Mouse (Mus musculus): ENCODE measurements around the gene Slc16a10. TPM values are rescaled to one million over a fixed set of nuclear protein-coding genes. Genes with fewer than 3 reads are reported as not detected.
A peak's percentile ranks its signal among the peaks of the same experiment; 100 is the strongest.
"Not testable (repeated sequence)": the region's sequence is repeated elsewhere in the genome, so short reads cannot be mapped to it uniquely, and the experiment has no call there.

The Slc16a10 gene
- total RNA-seq, 2 experiments from 2014 or later: 35.5 to 44.2 TPM

DNA sequence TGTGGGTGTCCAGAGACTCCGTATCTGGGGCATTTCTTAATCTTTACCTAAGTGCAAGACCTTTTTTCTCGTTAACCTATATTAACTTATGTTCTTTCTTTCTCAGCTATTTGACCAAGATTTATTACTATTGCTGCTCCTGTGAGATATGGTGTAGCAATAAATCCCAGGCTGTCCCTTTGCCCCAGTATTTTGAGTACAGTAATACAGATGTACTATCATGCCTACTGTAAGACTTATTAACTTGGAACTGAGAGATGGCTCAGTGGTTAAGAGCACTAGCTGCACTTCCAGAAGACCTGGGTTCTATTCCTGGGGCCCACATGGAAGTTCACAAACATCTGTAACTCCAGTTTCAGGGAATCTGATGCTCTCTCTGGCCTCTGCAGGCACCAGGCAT, 91.3 kb downstream of the Slc16a10 start:
- no peak for ATAC-seq (replicated peaks; ENCODE audit: low FRiP score, low TSS enrichment, poor library complexity, severe bottlenecking)

DNA sequence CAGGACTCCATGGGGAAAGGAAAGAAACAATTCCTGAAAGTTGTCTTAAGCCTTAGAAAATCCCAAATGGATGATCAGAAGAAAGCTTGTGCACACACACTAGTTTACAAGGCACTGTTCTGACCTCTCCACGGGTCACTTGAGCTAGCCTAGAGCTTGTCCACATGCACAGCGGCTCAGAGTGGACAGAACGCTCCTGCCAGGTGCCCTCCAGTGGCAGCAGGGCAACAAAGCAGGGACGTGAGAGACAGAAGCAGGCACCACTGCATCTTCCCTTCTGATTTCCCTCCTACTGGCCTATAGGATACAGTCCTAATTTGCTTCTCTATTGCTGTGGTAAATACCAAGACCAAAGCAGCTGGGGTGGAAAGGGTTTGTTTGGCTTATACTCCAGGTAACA, 100.7 kb downstream of the Slc16a10 start:
- no peak for ATAC-seq (replicated peaks; ENCODE audit: low FRiP score, low TSS enrichment, poor library complexity, severe bottlenecking)

DNA sequence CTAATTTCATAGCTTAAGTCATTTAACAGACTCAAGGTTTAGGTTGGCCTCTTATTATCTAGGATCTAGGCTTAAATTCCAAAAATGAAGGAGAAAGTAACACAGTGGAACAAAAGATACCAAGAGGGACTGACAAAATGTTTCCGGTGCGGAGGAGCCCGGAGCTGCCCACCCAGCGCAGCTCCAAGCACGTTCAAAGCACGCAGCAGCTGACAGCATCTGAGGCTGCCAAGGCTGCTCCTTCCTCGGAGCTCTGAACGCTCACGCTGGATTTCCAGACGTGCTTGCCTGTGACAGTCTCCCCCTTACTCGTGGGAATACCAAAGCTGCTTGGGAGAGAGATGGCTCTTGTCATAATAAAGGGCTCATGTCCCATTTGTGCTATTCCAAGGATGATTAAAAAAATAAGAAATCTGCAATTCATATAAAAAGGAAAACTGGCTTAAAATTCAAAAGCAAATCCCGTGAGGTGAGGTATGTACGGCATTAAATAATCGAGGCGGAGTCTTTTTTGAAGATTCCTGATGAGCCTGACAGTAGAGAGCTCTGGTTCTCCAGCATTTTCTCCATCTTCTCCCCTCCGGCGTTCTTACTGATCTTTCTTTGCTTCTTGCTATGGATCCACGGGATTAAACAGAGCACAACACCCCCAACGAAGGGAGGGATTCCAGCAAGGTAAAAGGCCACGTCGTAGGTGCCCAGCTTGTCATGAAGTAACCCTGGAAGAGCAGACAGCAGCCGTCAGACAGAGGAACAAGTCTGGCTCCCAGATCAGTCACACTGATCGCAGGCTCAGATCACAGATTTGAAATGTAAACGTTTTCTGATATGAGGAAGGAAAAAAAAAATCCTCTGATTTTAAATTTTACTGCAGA, 105.1 kb downstream of the Slc16a10 start:
- no peak for ATAC-seq (replicated peaks; ENCODE audit: low FRiP score, low TSS enrichment, poor library complexity, severe bottlenecking)

DNA sequence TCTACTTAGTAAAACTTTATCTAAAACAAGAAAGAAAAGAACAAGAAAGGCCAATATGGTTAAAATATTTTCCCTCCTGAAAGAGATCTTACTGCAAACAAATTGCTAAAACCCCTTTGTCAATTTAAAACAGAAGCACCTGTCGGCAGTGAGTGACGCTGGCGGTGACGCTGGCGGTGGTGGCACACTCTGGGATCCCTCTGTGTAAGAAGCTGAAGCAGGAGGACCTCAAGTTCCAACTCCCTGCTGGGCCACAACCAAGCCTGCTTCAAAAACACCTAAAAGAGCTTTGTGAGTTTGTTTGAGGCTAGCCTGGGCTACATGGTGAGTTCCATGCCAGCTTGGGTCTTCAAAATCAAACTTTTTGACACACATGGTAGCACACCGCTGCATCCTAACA, 107.1 kb downstream of the Slc16a10 start:
- no peak for ATAC-seq (replicated peaks; ENCODE audit: low FRiP score, low TSS enrichment, poor library complexity, severe bottlenecking)

DNA sequence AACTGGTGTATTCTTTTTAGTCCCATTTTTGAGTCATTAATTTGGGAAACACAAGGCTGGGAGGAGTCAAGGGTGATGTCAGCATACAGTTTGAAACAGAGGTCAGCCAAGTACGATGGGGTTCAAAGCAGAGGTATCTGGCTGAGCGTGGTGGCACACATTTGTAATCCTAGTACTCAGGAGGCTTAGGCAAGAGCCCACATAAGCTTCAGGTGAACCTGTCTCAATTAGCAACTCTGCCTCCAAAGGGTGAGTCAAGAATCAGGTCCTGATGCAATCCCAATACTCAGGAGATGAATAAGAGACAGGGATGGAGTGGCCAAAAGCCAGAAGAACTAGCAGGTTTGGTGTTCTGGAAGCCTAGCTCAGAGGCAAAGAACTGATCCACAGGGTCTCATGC, 109.2 kb downstream of the Slc16a10 start:
- no peak for ATAC-seq (replicated peaks; ENCODE audit: low FRiP score, low TSS enrichment, poor library complexity, severe bottlenecking)

DNA sequence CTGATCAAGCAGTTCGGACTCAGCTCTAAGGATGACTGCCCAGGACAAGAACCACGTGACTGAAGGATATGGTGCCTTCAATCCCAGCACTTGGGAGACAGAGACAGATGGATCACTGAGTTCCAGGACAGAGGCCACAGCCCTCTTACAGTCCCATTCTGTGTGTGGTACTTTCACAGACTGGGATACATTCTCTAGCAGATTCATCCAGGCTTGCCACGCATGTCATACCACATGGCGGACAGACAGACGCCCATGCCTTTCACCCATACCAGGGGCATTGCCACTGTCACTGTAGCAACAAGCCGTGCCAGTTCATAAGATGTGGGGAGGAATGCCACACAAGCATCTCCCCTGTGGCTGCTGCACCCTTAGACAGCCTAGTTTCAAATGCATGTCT, 111.3 kb downstream of the Slc16a10 start:
- ATAC-seq (replicated peaks; ENCODE audit: low FRiP score, low TSS enrichment, poor library complexity, severe bottlenecking): no peak

DNA sequence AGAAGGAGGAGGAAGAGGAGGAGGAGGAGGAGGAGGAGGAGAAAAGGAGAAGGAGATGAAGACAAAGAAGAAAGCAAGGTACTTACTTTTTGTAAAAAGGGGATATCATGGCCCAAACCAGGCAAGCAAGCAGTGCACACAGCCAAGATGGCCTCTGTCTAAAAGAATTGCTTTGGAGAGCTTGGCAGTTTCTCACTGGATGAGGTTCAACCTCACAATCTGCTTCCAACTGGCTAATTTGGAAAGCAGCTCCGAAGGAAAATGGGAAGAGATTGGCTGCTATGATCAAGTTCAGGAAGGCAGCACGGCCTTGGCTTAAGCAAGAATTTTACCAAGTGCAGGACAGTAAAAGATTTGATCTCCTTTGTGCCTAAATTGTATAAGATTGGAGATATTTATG, 112.4 kb downstream of the Slc16a10 start:
- no peak for ATAC-seq (replicated peaks; ENCODE audit: low FRiP score, low TSS enrichment, poor library complexity, severe bottlenecking)

DNA sequence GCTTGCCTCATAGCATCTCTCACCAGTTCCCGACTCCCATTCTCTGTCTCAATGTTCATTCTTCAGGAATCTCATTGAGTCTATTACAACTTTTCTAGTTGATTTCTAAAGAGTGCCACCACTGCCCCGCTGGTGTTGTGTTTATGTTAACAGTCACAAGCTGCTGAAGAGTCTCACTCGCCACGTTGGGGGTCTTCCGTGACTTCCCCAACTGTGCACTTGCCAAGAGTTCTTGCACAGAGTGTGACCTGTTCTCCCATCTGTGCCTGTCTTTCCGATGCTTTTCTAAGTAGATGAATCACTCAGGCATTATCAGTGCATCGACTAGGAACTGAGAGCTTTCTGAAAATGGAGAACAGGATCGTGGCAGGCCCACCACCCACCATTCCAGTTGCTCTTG, 114.0 kb downstream of the Slc16a10 start:
- ATAC-seq (replicated peaks; ENCODE audit: low FRiP score, low TSS enrichment, poor library complexity, severe bottlenecking): no peak

DNA sequence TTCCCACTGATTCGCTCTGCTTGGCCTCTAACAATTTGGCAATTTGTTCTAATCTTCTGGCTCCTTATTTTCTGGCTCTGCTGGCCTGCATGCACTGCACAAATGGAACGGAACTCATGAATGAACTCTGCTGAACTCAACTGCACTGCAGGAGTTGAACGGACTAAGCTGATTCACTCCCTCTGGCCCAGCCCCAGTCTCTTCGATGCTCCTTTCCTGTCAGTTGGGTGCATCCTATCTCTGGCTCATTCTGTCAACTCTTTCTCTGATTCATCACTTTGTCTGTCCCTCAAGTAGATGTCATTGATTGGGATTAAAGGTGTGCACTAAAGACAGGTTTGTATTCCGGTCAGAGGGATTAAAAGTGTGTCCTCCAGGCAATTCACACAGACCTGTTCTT, 115.5 kb downstream of the Slc16a10 start:
- no peak for ATAC-seq (replicated peaks; ENCODE audit: low FRiP score, low TSS enrichment, poor library complexity, severe bottlenecking)

DNA sequence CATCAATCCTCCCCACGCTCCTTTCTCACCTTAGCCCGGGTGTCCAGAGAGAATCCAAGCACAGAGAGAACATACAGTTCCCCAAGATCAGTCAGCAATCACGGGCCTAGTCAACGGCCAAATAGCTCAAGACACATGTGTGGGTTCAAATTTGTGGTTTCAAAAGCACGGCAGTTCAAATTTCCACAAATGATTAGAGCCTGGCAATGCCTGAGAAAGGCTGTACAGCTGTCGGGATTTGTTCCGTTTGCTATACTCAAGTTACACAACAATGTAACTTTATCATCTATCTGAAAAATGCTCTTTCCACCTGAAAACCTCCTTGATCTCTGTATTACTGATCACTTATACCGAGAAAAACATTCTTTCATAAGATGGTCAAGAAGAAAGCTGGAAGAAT, 116.5 kb downstream of the Slc16a10 start:
- no peak for ATAC-seq (replicated peaks; ENCODE audit: low FRiP score, low TSS enrichment, poor library complexity, severe bottlenecking)

DNA sequence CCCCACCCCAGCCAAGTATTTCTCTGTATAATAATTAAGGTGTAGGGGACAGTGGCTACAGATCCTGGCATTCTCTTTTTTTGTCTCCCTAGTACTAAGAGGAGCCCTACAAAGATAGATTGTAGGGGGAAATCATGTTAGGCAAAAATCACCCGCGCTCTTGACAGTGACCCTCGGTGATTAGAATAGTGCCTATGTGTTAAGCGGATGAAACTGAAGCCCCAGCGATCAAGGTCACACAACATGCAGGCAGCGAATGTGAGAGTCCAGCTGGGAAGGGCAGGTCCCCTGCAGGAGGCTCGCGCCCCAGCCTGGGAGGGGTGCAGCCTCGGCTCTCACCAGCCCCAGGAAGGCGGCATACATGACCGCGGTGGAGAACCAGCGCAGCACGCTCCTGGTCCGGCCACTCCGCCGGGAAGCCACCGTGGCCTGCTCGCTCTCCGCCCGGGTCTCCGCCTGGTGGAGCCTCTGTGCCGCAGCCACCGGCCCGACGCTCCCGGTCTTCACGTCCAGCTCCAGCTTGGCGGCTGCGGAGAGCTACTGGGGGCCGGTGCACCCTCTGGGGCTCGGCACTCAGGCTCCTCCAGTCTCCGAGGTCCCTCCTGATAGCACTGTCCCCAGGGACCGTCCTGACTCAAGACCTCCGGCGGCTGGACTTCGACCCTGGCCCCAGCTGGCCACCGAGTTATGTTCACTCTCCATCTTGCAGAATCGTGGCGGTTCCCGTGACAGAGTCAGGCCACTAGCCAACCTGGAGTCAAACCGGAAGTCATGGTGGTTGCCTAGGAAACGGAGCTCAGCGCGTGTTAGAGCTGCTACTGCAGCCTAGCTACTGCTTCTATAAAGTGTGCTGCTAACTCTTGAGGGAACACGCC, 117.3 kb downstream of the Slc16a10 start, which contains the start of gene Mfsd4b1:
TSS of gene Mfsd4b1 (minus strand) at position 715 of the 875 bp plus-strand sequence.
- ATAC-seq (replicated peaks; ENCODE audit: low FRiP score, low TSS enrichment, poor library complexity, severe bottlenecking): peak; percentile 89

DNA sequence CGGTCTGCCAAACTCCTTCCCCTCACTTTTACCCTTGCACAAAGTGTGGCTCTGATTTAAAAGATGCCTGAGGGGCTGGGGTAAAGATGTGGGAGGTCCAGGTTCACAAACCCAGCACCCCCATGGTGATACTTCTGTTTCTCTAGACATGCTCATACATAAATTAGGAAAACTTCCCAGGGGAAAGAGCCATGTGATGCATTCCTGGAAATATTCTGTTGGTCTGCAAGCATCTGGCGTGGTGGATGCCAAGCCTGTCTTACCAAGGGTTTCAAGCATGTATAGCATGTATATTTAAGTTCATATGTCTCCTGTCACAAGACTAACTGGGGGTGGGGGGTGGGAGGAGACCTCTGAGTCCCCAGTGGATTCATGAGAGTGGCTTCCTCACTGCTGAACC, 121.7 kb downstream of the Slc16a10 start:
- ATAC-seq (replicated peaks; ENCODE audit: low FRiP score, low TSS enrichment, poor library complexity, severe bottlenecking): no peak

DNA sequence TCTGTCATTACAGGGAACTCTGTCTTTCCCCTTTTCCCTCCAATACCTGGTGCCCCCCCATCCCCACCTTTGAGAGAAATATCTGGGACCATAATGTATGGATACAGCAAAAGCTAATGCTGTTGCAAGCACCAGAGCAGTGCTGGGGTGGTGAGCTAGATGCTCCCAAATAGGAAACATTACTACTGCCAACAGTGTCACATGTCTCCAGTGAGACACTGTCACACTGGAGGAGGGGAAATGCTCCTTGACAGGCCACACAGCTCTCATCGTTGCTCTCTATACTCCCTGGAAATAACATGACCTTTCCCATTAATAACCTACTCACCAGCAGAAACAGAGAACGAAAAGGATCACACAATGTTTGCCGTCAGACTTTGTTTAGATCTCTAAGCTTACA, 122.6 kb downstream of the Slc16a10 start:
- no peak for ATAC-seq (replicated peaks; ENCODE audit: low FRiP score, low TSS enrichment, poor library complexity, severe bottlenecking)

DNA sequence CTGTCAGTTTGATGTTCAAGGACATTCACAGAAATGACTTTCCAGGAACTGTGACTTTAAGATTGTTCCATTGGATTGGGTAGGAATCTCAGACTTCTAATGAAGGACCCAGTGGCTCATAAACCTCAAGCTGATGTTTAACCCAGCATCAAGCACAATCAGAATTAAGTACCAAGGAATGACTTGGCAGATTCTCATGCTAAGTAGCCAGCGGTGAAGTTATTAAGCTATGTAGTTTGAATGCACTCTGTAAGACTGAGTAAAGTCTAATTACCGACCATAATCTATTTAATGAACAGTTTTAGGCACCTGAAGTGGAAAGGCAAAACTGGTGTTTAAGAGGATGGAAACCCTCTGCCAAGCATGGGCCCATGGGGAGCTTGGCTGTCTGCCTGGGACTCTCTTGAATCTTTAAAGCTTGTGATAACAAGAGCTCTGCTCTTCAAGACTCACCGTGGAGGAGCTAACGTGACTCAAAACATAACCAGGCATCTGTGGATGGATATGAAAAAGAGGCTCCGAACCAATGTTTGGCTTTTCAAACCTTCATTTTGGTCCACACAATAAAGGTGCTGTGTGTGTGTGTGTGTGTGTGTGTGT, 123.7 kb downstream of the Slc16a10 start:
- ATAC-seq (replicated peaks; ENCODE audit: low FRiP score, low TSS enrichment, poor library complexity, severe bottlenecking): no peak

DNA sequence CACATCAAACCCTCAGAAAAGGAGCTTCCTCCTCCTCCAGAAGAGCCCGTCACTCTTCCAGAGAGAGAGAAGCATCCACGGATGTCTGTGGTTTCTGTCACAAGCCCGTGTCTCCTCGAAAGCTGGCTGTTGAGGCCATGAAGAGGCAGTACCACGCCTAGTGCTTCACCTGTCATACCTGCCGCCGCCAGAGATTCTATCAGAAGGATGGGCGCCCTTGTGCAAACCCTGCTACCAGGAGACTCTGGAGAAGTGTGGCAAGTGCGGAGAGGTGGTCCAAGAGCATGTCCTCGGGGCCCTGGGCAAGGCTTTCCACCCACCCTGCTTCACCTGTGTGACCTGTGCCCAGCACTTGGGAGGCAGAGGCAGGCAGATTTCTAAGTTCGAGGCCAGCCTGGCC, 132.5 kb downstream of the Slc16a10 start:
- no peak for ATAC-seq (replicated peaks; ENCODE audit: low FRiP score, low TSS enrichment, poor library complexity, severe bottlenecking)

DNA sequence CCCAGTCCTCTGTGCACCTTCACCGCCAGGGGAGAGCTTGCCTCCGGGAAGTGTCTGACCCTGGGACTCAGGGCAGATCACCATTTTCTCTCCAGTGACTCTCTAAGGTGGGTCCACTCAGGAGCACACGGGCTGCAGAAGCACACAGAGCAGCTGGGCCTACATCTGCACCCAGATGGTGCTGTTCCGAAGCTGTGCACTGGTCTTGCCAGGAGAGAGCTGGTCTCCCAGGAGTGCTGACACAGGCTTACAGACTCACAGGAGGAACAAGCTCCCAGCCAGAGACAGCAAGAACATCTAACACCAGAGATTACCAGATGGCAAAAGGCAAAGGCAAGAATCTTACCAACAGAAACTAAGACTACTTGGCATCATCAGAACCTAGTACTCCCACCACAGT, 133.2 kb downstream of the Slc16a10 start:
- not testable (repeated sequence) for ATAC-seq (replicated peaks; ENCODE audit: low FRiP score, low TSS enrichment, poor library complexity, severe bottlenecking)

DNA sequence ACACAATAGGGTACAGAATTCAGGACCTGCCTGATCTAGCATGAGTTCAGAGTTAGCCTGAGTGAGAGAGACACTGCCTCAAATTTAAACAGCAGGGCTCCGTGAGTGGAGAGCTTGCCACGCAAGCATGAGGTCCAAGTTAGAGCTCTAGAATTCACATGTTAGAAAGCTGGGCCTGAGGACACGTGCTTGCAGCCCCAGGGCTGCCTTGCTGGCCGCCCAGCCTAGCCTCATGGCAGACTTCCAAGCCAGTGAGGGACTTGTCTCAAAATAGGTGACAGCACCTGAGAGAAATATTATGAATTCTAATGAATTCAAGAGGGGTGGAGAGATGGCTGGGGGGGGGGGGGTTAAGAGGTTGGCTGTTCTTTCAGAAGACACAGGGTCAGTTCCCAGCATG, 134.1 kb downstream of the Slc16a10 start:
- no peak for ATAC-seq (replicated peaks; ENCODE audit: low FRiP score, low TSS enrichment, poor library complexity, severe bottlenecking)

DNA sequence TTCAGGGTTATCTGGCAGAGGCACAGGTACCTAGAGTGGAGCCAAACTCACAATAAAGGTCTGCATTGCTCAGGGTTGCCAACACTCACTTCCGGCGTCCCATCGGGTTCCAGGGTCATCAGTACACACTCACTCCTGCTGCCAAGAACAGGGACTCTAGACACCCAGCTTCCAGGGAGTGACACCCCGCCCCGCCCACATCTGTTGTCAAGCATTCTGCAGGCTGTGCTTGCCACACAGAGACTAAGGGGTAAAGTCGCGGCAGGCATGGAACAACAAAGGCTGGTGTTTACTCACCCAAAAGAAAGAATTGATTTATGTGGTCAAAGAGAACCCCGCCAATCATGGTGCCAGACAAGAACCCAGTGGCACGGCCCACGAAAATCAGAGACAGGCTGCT, 135.1 kb downstream of the Slc16a10 start:
- no peak for ATAC-seq (replicated peaks; ENCODE audit: low FRiP score, low TSS enrichment, poor library complexity, severe bottlenecking)

DNA sequence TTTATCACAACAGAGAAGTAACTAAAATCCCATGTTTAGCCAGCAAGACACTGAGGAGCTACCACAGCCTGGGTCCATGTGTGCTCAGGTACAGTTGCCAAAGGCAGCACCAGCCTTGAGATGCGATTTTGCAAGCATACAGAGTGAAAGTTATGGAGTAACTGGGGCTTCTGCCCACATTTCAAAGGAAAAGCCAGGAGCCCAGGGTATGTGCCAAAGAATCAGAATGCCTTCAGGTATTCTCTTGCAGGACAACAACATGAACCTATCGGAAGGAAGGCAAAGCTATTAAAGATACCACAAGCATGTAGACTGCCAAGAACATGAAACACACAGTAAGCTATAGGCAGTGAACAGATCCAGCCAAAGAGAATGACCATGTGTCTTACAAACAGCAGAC, 141.3 kb downstream of the Slc16a10 start:
- ATAC-seq (replicated peaks; ENCODE audit: low FRiP score, low TSS enrichment, poor library complexity, severe bottlenecking): no peak

DNA sequence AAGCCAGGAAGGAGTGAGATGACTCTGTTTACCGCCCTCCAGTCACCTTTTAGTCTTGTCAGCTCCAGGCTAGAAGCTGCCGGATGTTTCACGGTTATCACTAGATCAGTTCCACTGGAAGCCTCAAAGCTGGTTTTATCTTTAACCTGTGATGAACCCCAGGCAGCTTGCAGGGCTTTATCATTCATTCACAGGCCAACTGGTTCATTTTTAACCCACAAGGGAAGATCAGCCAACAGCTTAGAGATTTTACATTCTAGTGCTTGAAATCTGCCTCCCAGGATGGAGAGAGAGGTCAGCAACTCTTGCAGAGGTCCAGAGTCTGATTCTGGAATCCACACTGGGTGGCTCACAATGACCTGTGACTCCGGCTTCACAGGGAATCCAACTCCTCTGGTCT, 150.9 kb downstream of the Slc16a10 start:
- peak; percentile 88 for ATAC-seq (replicated peaks; ENCODE audit: low FRiP score, low TSS enrichment, poor library complexity, severe bottlenecking)
